8 mouse cellular contexts compared by ENCODE assay signal in genomic region chr5:99157973-99158372, GRCm38 (mm10).
DNase-seq lines count a peak whose midpoint lies in the region; ATAC-seq lines count a peak whose summit lies in the region.

No protein-coding gene starts in this region.

- 9% methylated on average over 1 of the region's 1 CpGs for WGBS in hindbrain, embryonic 10.5 days
- 0% methylated on average over 1 of the region's 1 CpGs for WGBS in hindbrain, embryonic 12.5 days
- 8% methylated on average over 1 of the region's 1 CpGs for WGBS in midbrain, embryonic 13.5 days

- DNase-seq in hindbrain, embryonic 10.5 days (ENCODE audit: low spot score) = peak; percentile 30
- DNase-seq in ES-CJ7 (ENCODE audit: low read depth, low spot score) = peak; percentile 41
- DNase-seq in c-Kit-positive CD71-positive TER-119-negative erythroid progenitor cells, embryonic 14.5 days (ENCODE audit: low read depth) = peak; percentile 5
- peak; percentile 6 to 39 for DNase-seq in frontal cortex, postnatal 25 days (ENCODE audit: low spot score in 2 of 2)
- peak; percentile 33 to 59 for DNase-seq in layer of hippocampus, postnatal 25 days (ENCODE audit: extremely low spot score in 1 of 2, low spot score in 1 of 2)

- H3K36me3 ChIP-seq in hindbrain, embryonic 10.5 days = no peaks in the 10 kb centered on the region
- no peaks in the 10 kb centered on the region for H3K36me3 ChIP-seq in hindbrain, embryonic 12.5 days
- H3K36me3 ChIP-seq in midbrain, embryonic 13.5 days = no peaks in the 10 kb centered on the region

- no peak overlapping the region for H3K9ac ChIP-seq in hindbrain, embryonic 12.5 days
- no peak overlapping the region for H3K9ac ChIP-seq in midbrain, embryonic 13.5 days (replicated peaks)

- H3K27me3 ChIP-seq in hindbrain, embryonic 10.5 days (ENCODE audit: insufficient read depth, poor library complexity, severe bottlenecking) = no peaks in the 10 kb centered on the region
- H3K27me3 ChIP-seq in hindbrain, embryonic 12.5 days = no peaks in the 10 kb centered on the region
- H3K27me3 ChIP-seq in midbrain, embryonic 13.5 days = no peaks in the 10 kb centered on the region

- no peak overlapping the region for H3K27ac ChIP-seq in hindbrain, embryonic 10.5 days
- no peak overlapping the region for H3K27ac ChIP-seq in hindbrain, embryonic 12.5 days
- H3K27ac ChIP-seq in midbrain, embryonic 13.5 days = no peak overlapping the region

- no peaks in the 10 kb centered on the region for H3K9me3 ChIP-seq in hindbrain, embryonic 10.5 days
- H3K9me3 ChIP-seq in hindbrain, embryonic 12.5 days (replicated peaks) = no peaks in the 10 kb centered on the region
- H3K9me3 ChIP-seq in midbrain, embryonic 13.5 days = no peaks in the 10 kb centered on the region

- no peaks in the 10 kb centered on the region for H3K4me1 ChIP-seq in hindbrain, embryonic 10.5 days (replicated peaks)
- H3K4me1 ChIP-seq in hindbrain, embryonic 12.5 days = no peaks in the 10 kb centered on the region
- no peaks in the 10 kb centered on the region for H3K4me1 ChIP-seq in midbrain, embryonic 13.5 days (replicated peaks)

- H3K4me3 ChIP-seq in hindbrain, embryonic 10.5 days = no peak overlapping the region
- no peak overlapping the region for H3K4me3 ChIP-seq in hindbrain, embryonic 12.5 days
- H3K4me3 ChIP-seq in midbrain, embryonic 13.5 days (replicated peaks) = no peak overlapping the region

- ATAC-seq in hindbrain, embryonic 12.5 days (ENCODE audit: low FRiP score) = no peak
- 0 out of 2 replicates have a peak, but pooled peaks have one; percentile 60 for ATAC-seq in midbrain, embryonic 13.5 days
- no peak for ATAC-seq in granulocyte monocyte progenitor cell, adult 5-6 weeks (replicated peaks; ENCODE audit: poor library complexity, severe bottlenecking)

- H3K4me2 ChIP-seq in hindbrain, embryonic 12.5 days (replicated peaks) = no peak overlapping the region
- H3K4me2 ChIP-seq in midbrain, embryonic 13.5 days (replicated peaks) = no peak overlapping the region
